Mouse (Mus musculus): ENCODE results near the gene Agt.

Gene Agt

GRCm38 (mm10) chr8:124569593-124569992 is at the start of gene Agt:
Gene Agt (minus strand): TSS chr8:124569706.
- peak; percentile 93 for DNase-seq

GRCm38 (mm10) chr8:124618252-124618651 is 48.7 kb upstream of the Agt start:
- no peak for DNase-seq

GRCm38 (mm10) chr8:124617266-124617869 is 47.9 kb upstream of the Agt start:
- peak; percentile 51 for DNase-seq

GRCm38 (mm10) chr8:124614325-124614724 is 44.8 kb upstream of the Agt start:
- no peak for DNase-seq

GRCm38 (mm10) chr8:124608972-124609353 is 39.5 kb upstream of the Agt start:
- no peak for DNase-seq

- no peak for DNase-seq
Measured at GRCm38 (mm10) chr8:124608239-124608971, 38.9 kb upstream of the Agt start.

GRCm38 (mm10) chr8:124604066-124604465 is 34.6 kb upstream of the Agt start:
- no peak for DNase-seq

- DNase-seq, result no peak
Measured at GRCm38 (mm10) chr8:124589393-124589792, 19.9 kb upstream of the Agt start.

GRCm38 (mm10) chr8:124586556-124586955 is 17.1 kb upstream of the Agt start:
- no peak for DNase-seq

- no peak for DNase-seq
Measured at GRCm38 (mm10) chr8:124585718-124586425, 16.4 kb upstream of the Agt start.

GRCm38 (mm10) chr8:124576751-124577150 is 7.2 kb upstream of the Agt start:
- DNase-seq, result no peak

- DNase-seq, result no peak
Measured at GRCm38 (mm10) chr8:124575811-124576210, 6.3 kb upstream of the Agt start, which contains the start of gene Capn9. Gene Capn9 (plus strand): TSS chr8:124576111.

GRCm38 (mm10) chr8:124573552-124574340 is 4.2 kb upstream of the Agt start:
- peak; percentile 79 for DNase-seq

GRCm38 (mm10) chr8:124572430-124572775 is 2.9 kb upstream of the Agt start:
- DNase-seq, result no peak

- peak; percentile 60 for DNase-seq
Measured at GRCm38 (mm10) chr8:124571732-124572429, 2.4 kb upstream of the Agt start.

GRCm38 (mm10) chr8:124569100-124569499 is 406 bp downstream of the Agt start:
- no peak for DNase-seq

- no peak for DNase-seq
Measured at GRCm38 (mm10) chr8:124567584-124567983, 1.9 kb downstream of the Agt start.

- peak; percentile 22 for DNase-seq
Measured at GRCm38 (mm10) chr8:124567126-124567525, 2.4 kb downstream of the Agt start.

- no peak for DNase-seq
Measured at GRCm38 (mm10) chr8:124557476-124557875, 12.0 kb downstream of the Agt start.

GRCm38 (mm10) chr8:124556658-124557057 is 12.8 kb downstream of the Agt start:
- DNase-seq, result no peak

GRCm38 (mm10) chr8:124556164-124556563 is 13.3 kb downstream of the Agt start:
- DNase-seq, result no peak

GRCm38 (mm10) chr8:124555113-124555750 is 14.3 kb downstream of the Agt start:
- DNase-seq, result no peak
